Mouse (Mus musculus) forebrain, postnatal 0 days (tissue): ENCODE measurements around the gene Rgl2. TPM values are rescaled to one million over a fixed set of nuclear protein-coding genes. Genes with fewer than 3 reads are reported as not detected.

Source experiments
- ATAC-seq: fragments of 200-750 bp; cut with Nextera tagmentation; 2 replicates; pipeline ENCODE4 v1.8.0; 2017; ENCODE audit warnings: mild to moderate bottlenecking, moderate library complexity
- DNase-seq: peaks from one replicate; pipeline ENCODE4 v3.0.0-alpha.2; 2015
- H3K27ac ChIP-seq: fragments of 300-500 bp; sonication (generic); 2 replicates; pipeline ENCODE4 v1.5.1; 2014; ENCODE audit warnings: low read depth, mild to moderate bottlenecking, antibody characterized with exemption, low read length, moderate library complexity, mixed read lengths
- H3K27me3 ChIP-seq: fragments of 300-500 bp; sonication (generic); 2 replicates; pipeline ENCODE4 v1.6.1; 2014; ENCODE audit warnings: mild to moderate bottlenecking, low read length, mixed read lengths; ENCODE audit not compliant: insufficient read depth
- H3K36me3 ChIP-seq: fragments of 300-500 bp; sonication (generic); 2 replicates; pipeline ENCODE4 v1.6.1; 2014; ENCODE audit warnings: mild to moderate bottlenecking, moderate library complexity; ENCODE audit not compliant: insufficient read depth
- H3K4me1 ChIP-seq: fragments of 300-500 bp; sonication (generic); 2 replicates; pipeline ENCODE4 v1.6.1; 2014; ENCODE audit warnings: antibody characterized with exemption; ENCODE audit not compliant: insufficient read depth
- H3K4me2 ChIP-seq: fragments of 300-500 bp; sonication (generic); 2 replicates; pipeline ENCODE4 v1.6.1; 2014; ENCODE audit warnings: low read depth, mild to moderate bottlenecking, moderate library complexity
- H3K4me3 ChIP-seq: fragments of 300-500 bp; sonication (generic); 2 replicates; pipeline ENCODE4 v1.5.1; 2014; ENCODE audit warnings: low read depth, low read length, mixed read lengths
- H3K9ac ChIP-seq: fragments of 300-500 bp; sonication (generic); 2 replicates; pipeline ENCODE4 v1.6.1; 2014; ENCODE audit warnings: mild to moderate bottlenecking
- H3K9me3 ChIP-seq: fragments of 300-500 bp; sonication (generic); 2 replicates; pipeline ENCODE4 v1.6.1; 2016; ENCODE audit warnings: low read length
- CTCF ChIP-seq: sonication (generic); IDR thresholded peaks from 2 replicates; pipeline ENCODE4 v1.5.1; 2016; ENCODE audit warnings: antibody characterized with exemption, control low read depth, low read depth
- WGBS: fragments of 180-500 bp; shearing (Covaris S2); extraction: QIAGEN DNeasy Blood & Tissue Kit; methylation state at CpG from one replicate; pipeline ENCODE4 v1.1.7; 2014; 5-methylcytosine and 5-hydroxymethylcytosine counted together
- polyA plus RNA-seq: library from polyadenylated mRNA; unstranded; fragments of >200 nt; fragmentation: Nextera tagmentation; extraction: Ambion mirVana; gene quantifications from 2 replicates; pipeline ENCODE4 v1.2.1, GENCODE M21; 2015
- total RNA-seq: library from RNA; depleted of rRNA; stranded (reverse); fragments of >200 nt; gene quantifications from 2 replicates; pipeline ENCODE4 v1.2.3, GENCODE M21; 2014

Rgl2 gene
- total and polyA plus RNA-seq, 2 experiments from 2014 or later = 27.1 to 75.7 TPM

- Histone ChIP-seq H3K4me3 (no peak overlapping the region), H3K9ac (no peak overlapping the region), H3K27ac (no peak overlapping the region), H3K4me2 (peak overlapping the region; percentile 79), H3K4me1 (peaks cover 7% of the 10 kb centered on the region; the same call in 1 of the 2 replicates), H3K27me3 (no peaks in the 10 kb centered on the region), H3K36me3 (peaks cover 20% of the 10 kb centered on the region), H3K9me3 (no peaks in the 10 kb centered on the region)
- no peak for ATAC-seq
- WGBS = 59% methylated on average over 37 of the region's 37 CpGs
- no peak for TF ChIP-seq CTCF
- no peak for DNase-seq
Observed at GRCm38 (mm10) chr17:33918293-33919203, 10.8 kb upstream of the Rgl2 start.

GRCm38 (mm10) chr17:33919351-33920281 is 9.7 kb upstream of the Rgl2 start:
- Histone ChIP-seq H3K27ac (peak overlapping the region; percentile 29; the same call in 1 of the 2 replicates), H3K9ac (peak overlapping the region; percentile 51)
- peak; percentile 36 for TF ChIP-seq CTCF

GRCm38 (mm10) chr17:33920282-33921097 is 8.9 kb upstream of the Rgl2 start:
- 1% methylated on average over 36 of the region's 36 CpGs for WGBS
- Histone ChIP-seq H3K9me3 (no peaks in the 10 kb centered on the region), H3K4me1 (peaks cover 7% of the 10 kb centered on the region; the same call in 1 of the 2 replicates), H3K27ac (peak overlapping the region; percentile 29; the same call in 1 of the 2 replicates), H3K36me3 (peaks cover 4% of the 10 kb centered on the region; the same call in 1 of the 2 replicates), H3K4me2 (peak overlapping the region; percentile 79), H3K9ac (peak overlapping the region; percentile 51), H3K27me3 (no peaks in the 10 kb centered on the region), H3K4me3 (peak overlapping the region; percentile 42)
- ATAC-seq (peak; percentile 25), DNase-seq (peak; percentile 77)
- TF ChIP-seq CTCF = peak; percentile 80

More at GRCm38 (mm10) chr17:33919351-33920281, 9.7 kb upstream of the Rgl2 start:
- WGBS = 3% methylated on average over 52 of the region's 52 CpGs
- no peak for DNase-seq
- H3K4me1 ChIP-seq = peaks cover 7% of the 10 kb centered on the region; the same call in 1 of the 2 replicates
- no peaks in the 10 kb centered on the region for H3K9me3 ChIP-seq
- H3K36me3 ChIP-seq = peaks cover 10% of the 10 kb centered on the region
- no peaks in the 10 kb centered on the region for H3K27me3 ChIP-seq
- H3K4me3 ChIP-seq = peak overlapping the region; percentile 42
- no peak for ATAC-seq
- peak overlapping the region; percentile 79 for H3K4me2 ChIP-seq

GRCm38 (mm10) chr17:33921361-33921760 is 8.0 kb upstream of the Rgl2 start:
- TF ChIP-seq CTCF = no peak
- DNase-seq (no peak), ATAC-seq (no peak)
- Histone ChIP-seq H3K4me1 (peaks cover 7% of the 10 kb centered on the region; the same call in 1 of the 2 replicates), H3K4me2 (no peak overlapping the region), H3K27ac (no peak overlapping the region), H3K9ac (no peak overlapping the region), H3K4me3 (no peak overlapping the region), H3K36me3 (peaks cover 6% of the 10 kb centered on the region; the same call in 1 of the 2 replicates), H3K27me3 (no peaks in the 10 kb centered on the region), H3K9me3 (no peaks in the 10 kb centered on the region)
- WGBS = 91% methylated on average over 7 of the region's 7 CpGs

GRCm38 (mm10) chr17:33924577-33925283 is 4.6 kb upstream of the Rgl2 start:
- no peak for DNase-seq
- TF ChIP-seq CTCF = peak; percentile 66
- Histone ChIP-seq H3K36me3 (0 out of 2 replicates have a peak, but pooled peaks cover 5% of the 10 kb centered on the region), H3K9me3 (no peaks in the 10 kb centered on the region), H3K4me3 (no peak overlapping the region), H3K9ac (no peak overlapping the region), H3K27me3 (no peaks in the 10 kb centered on the region), H3K4me1 (peaks cover 10% of the 10 kb centered on the region), H3K27ac (no peak overlapping the region), H3K4me2 (no peak overlapping the region)
- no peak for ATAC-seq
- 90% methylated on average over 10 of the region's 10 CpGs for WGBS
